Mouse (Mus musculus): ENCODE measurements around the gene Rnaseh2c.

Rnaseh2c gene

GRCm38 (mm10) chr19:5636036-5636570 is 34.4 kb downstream of the Rnaseh2c start:
- no peak for DNase-seq (ENCODE audit: low read depth)

GRCm38 (mm10) chr19:5636571-5637041 is 34.9 kb downstream of the Rnaseh2c start:
- DNase-seq (ENCODE audit: low read depth): no peak

- peak; percentile 92 for DNase-seq (ENCODE audit: low read depth)
Measured at GRCm38 (mm10) chr19:5637069-5638047, 35.7 kb downstream of the Rnaseh2c start, which contains the start of gene Rela. Rela (plus strand) TSS chr19:5637483.

- no peak for DNase-seq (ENCODE audit: low read depth)
Measured at GRCm38 (mm10) chr19:5638416-5639005, 36.8 kb downstream of the Rnaseh2c start.

DNA sequence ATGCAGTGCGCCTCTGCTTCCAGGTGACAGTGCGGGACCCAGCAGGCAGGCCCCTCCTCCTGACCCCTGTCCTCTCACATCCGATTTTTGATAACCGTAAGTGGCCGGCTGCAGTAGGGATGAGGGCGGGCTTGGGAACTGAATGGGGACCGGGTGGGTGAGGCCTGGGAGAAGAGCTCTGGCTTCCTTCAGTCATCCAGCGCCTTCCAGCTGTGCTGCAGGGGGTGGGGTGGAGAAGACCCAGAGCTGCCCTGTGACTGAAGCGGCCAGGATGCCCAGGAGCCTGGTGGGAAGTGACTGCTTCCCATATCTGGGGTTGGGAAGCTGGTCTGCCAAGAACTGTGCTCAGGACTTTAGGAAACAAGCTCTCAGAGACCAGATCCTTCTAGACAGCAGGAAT is 38.7 kb downstream of the Rnaseh2c start:
- DNase-seq (ENCODE audit: low read depth): no peak

GRCm38 (mm10) chr19:5641021-5641420 is 39.3 kb downstream of the Rnaseh2c start:
- no peak for DNase-seq (ENCODE audit: low read depth)

- DNase-seq (ENCODE audit: low read depth): no peak
Measured at GRCm38 (mm10) chr19:5641641-5642040, 40.0 kb downstream of the Rnaseh2c start.

DNA sequence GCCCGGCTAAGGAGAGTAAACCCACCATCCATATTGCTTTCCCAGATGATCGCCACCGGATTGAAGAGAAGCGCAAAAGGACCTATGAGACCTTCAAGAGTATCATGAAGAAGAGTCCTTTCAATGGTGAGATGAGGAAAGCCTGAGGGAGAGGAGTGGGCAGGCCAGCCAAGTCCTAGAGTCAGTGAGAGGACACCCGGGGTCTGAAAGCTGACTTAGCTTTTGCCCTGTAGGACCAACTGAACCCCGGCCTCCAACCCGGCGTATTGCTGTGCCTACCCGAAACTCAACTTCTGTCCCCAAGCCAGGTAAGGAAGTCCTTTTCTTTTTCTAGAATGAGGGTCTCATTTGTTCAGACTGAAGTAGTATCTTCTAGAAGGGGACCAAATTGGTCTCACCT is 43.6 kb downstream of the Rnaseh2c start:
- no peak for DNase-seq (ENCODE audit: low read depth)

DNA sequence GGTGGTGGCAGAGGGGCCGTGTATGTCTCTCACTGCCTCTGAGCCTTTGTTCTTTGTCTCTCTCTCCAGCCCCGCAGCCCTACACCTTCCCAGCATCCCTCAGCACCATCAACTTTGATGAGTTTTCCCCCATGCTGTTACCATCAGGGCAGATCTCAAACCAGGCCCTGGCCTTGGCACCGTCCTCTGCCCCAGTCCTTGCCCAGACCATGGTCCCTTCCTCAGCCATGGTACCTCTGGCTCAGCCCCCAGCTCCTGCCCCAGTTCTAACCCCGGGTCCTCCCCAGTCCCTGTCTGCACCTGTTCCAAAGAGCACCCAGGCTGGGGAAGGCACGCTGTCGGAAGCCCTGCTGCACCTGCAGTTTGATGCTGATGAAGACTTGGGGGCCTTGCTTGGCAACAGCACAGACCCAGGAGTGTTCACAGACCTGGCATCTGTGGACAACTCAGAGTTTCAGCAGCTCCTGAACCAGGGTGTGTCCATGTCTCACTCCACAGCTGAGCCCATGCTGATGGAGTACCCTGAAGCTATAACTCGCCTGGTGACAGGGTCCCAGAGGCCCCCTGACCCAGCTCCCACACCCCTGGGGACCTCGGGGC is 45.2 kb downstream of the Rnaseh2c start:
- no peak for DNase-seq (ENCODE audit: low read depth)

DNA sequence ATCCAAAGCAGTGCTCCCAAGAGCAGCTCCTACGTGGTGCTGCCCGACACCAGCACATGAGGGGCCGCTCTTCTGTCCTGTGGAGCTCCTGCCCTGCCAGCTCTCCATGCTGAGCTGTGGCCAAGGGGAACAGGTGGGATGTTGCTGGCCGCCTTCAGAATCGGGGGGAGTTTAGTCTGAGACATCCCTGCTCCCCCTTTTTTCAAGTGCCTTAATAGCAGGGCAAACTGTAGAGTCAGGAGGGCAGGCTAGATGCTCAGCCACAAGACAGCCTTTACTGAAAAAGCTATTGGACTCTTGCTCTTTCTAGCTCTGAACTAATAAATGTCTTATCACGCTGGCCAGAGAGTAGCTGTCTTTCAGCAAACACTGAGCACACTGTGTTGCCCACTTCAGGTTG is 46.1 kb downstream of the Rnaseh2c start:
- no peak for DNase-seq (ENCODE audit: low read depth)

DNA sequence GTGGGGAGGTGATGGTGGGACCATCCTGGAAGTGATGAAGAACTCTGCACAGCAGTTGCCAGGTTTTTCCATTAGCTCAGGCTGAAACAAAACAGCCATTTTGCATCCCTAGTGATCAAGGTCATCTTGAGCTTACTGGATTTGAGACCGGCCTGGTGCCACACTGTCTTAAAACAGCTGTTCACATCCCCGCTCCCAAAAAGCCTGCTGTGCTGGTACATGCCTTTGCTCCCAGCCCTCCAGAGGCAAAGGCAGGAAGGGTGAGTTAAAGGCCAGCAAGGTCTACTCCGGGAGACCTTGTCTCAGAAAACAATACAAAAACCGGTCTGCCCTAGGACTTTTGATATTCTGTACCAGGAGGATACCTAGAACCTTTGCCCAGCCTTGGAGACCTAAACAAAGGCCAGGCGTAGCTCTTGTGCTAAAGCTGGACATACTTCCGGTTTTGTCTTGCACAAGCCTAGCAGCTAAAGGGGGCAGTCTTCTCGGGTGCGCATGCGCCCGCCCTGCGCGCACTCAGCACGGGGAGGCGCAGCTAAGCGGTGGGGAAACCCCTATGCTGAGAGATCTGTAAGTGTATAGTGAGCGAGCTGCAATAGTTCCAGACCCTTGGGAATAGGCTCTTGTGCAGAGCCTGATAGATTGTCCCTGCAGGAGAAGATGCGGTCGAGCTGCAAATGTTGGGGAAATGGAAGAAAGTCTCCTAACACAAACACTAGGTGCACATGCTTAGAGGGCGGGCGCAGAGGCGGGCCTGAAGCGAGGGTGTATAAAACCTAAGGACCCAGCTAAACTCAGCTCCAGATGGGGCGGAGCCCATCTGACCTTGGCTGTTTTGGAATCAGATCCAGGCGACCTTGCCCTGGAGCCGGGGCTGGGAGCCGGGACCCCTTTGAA is 47.0 kb downstream of the Rnaseh2c start:
- DNase-seq (ENCODE audit: low read depth): peak; percentile 91

DNA sequence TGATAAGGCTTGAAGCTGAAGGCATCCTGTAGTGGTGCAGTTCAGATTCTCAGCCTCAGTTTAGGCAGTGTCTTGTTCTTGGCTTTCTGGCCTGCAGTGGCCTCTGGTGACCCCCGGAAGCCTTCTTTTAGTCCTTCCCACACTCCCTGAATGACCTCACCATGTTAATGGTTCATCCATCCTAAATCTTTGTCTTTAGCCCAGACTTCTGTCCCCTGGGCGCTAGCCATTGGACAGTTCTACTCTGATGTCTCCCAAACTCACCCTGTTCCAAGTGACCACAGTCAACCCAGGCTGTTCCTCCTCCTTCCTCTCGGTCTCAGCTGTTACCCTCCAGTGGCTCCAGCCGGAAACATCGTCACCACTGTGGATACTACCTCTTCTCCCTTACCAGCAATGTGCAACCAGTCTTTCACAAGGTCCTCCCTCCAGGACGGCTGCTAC is 47.6 kb downstream of the Rnaseh2c start:
- DNase-seq (ENCODE audit: low read depth): no peak

GRCm38 (mm10) chr19:5651502-5652274 is 50.0 kb downstream of the Rnaseh2c start:
- no peak for DNase-seq (ENCODE audit: low read depth)

DNA sequence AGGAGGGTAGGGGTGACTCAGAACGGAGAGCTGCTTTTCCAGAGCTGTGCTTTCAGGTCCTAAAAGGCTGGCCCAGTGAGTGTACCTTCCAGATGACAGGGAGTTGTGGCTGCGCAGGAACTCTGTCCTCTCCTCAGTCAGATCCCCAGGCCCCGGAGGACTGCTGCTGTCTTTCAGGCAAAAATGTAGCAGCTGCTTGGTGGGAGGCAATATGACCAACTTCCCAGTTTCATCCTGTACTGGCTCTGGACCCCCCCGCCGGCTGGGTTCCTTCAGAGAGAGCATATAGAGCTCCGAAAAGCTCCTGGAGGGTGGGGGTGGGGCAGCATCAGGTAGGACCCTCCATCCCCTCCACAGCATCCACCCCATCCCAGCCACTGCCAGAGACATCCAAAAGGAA is 50.9 kb downstream of the Rnaseh2c start:
- DNase-seq (ENCODE audit: low read depth): no peak

DNA sequence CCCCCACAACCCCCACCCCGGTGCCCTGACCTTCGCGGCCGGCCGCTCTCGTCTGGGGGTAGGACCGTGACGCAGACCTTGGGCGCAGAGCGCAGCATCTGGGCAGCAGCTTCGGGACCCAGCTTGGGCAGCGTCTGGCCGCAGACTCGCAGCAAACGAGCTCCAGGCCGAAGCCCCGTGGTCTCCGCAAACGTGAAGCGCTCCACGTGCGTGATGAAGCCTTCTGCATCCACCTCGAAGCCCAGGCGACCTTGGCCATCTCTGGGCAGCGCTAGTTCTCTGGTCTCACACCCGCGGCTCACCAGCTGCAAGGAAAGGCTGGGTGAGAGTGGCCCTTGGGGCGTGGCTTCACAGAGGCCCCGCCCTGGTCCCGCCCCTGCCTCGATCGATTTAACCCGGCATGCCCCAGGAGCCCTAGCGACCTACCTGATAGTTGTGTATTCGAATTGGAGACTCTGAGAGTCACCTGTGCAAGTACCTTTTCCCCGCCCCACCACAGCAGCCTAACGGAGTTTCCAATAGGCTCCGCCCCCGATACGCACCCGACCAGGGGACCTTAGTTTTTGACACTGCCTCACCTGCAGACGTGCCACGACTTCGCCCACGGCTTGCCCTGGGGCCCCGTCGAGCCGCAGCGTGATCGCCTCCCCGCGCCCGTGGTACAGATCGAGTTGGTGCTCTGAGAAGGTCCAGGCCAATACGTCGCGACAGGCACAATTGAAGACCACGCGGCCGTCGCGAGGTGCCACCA is 52.5 kb downstream of the Rnaseh2c start:
- no peak for DNase-seq (ENCODE audit: low read depth)

DNA sequence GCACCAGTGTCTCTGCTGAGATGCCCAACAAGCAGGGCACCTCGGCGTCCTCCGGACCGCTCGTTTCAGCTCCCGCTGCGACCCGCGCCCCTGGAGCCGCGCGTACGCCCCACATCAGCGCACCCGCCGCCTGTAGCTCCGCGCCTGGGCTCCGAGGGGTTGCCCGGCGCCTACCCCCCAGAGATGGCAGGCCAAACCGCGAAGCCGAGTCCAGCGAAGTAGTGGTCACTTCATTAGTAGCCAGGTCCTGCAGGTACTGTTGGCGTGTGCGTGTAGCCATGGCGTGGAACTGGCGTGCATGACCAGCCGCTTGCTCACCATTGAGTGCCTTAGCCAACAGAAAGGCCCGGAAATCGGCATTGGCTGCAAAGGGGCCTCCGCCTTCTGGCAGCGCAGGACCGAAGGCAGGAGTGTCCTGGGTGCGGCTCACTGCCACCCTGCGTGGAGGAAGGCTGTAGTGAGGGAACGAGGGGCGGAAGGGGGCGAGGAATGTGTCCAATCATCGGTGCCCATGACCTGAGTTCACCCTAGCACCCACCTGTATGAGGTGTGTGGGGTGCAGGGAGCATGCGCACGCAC is 53.1 kb downstream of the Rnaseh2c start:
- no peak for DNase-seq (ENCODE audit: low read depth)

Measured in naive thymus-derived CD4-positive, alpha-beta T cell, adult 2 months (primary cell).